Mouse (Mus musculus) heart, postnatal 0 days (tissue): Measurements from ENCODE around the gene Myo1b.

Source experiments
- CTCF ChIP-seq: IDR thresholded peaks from 2 replicates; pipeline ENCODE4 v1.5.1; 2016; ENCODE audit warnings: antibody characterized with exemption, control low read depth, low read depth
- EP300 ChIP-seq: IDR thresholded peaks from 2 replicates; pipeline ENCODE4 v1.6.1; 2016; ENCODE audit warnings: antibody characterized with exemption, low read depth

GRCm38 (mm10) chr1:51710831-51711230 is 205.0 kb downstream of the Myo1b start:
- TF ChIP-seq CTCF (no peak), EP300 (no peak)
